ENCODE assay signal across 8 mouse cellular contexts in the genomic region with DNA sequence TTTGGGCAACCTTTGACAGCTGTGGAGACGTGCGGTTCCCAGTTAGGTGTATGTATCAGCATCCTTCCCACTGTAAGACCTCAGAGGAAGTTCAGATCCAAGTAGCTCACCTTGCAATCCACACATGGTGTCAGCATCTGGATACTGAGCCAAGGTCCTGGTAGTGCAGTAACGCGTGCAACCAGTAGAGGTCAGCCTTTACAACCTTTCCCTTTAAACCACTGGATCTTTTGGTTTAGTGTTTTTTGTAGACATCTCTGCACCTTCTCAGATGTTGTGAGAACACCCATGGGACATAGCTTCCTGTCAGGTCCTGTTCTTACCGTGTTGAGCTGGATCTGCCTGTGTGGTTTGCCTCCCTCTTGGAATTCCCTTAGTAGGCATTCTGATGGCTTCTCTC. TPM values are rescaled to one million over a fixed set of nuclear protein-coding genes. Genes with fewer than 3 reads are reported as not detected.
A peak's percentile ranks its signal among the peaks of the same experiment; 100 is the strongest.
DNase-seq lines count a peak whose midpoint lies in the region; TF ChIP-seq lines count a peak whose summit lies in the region.

No protein-coding gene starts in this region.

- no peak overlapping the region for H3K27ac ChIP-seq in bone marrow, adult 2 months (ENCODE audit: control insufficient read depth, insufficient read depth, low read depth, low read length, poor library complexity)

- WGBS in bone marrow, adult 2 months = 23% methylated on average over 5 of the region's 5 CpGs
- WGBS in lung, adult 2 months = 39% methylated on average over 5 of the region's 5 CpGs

- no peaks in the 10 kb centered on the region for H3K4me1 ChIP-seq in bone marrow, adult 2 months (ENCODE audit: control insufficient read depth, insufficient read depth, low read length)
- H3K4me1 ChIP-seq in lung, adult 2 months (ENCODE audit: control insufficient read depth, insufficient read depth, low read length) = no peaks in the 10 kb centered on the region

- peak; percentile 69 for TF ChIP-seq CTCF in bone marrow, adult 2 months (IDR thresholded peaks at IDR 0.05; ENCODE audit: control insufficient read depth, insufficient read depth, low read length)
- TF ChIP-seq CTCF in lung, adult 2 months (IDR thresholded peaks at IDR 0.05; ENCODE audit: insufficient read depth, low read length) = peak; percentile 80

- H3K4me3 ChIP-seq in bone marrow, adult 2 months (replicated peaks; ENCODE audit: control insufficient read depth, low read depth, low read length) = no peak overlapping the region
- H3K4me3 ChIP-seq in lung, adult 2 months (replicated peaks; ENCODE audit: extremely low read depth, low read depth, low read length) = no peak overlapping the region

- no peak for TF ChIP-seq POLR2A in bone marrow, adult 2 months (IDR thresholded peaks at IDR 0.05; ENCODE audit: borderline replicate concordance, control insufficient read depth, low read depth, low read length)
- no peak for TF ChIP-seq POLR2A in lung, adult 2 months (IDR thresholded peaks at IDR 0.05; ENCODE audit: borderline replicate concordance, extremely low read depth, low read depth, low read length)

- peak; percentile 21 to 37 for DNase-seq in urinary bladder, adult 18-20 months (ENCODE audit: low spot score in 2 of 2)
- no peak for DNase-seq in urinary bladder, adult 2 months (ENCODE audit: low spot score)
- peak; percentile 47 for DNase-seq in fibroblast of lung, adult 2 months (ENCODE audit: low read depth)
- peak; percentile 54 to 76 for DNase-seq in kidney, postnatal 36 days
- DNase-seq in lung, adult 2 months = peak; percentile 53
- peak; percentile 67 to 82 for DNase-seq in right cerebral cortex, adult 2 months (ENCODE audit: low spot score in 2 of 2)
- peak; percentile 33 for DNase-seq in yolk sac, embryonic 10.5 days (ENCODE audit: low spot score)

RNA-seq across cellular contexts. Expression of a gene that starts 5.1 kb away (rescaled TPM):
- polyA plus RNA-seq in urinary bladder, adult 2 months (2012; rRNA removed) = 24.4 and 26.9 TPM in 2 replicates
- polyA plus RNA-seq in bone marrow, adult 2 months (2011; ENCODE audit: insufficient read depth, insufficient read length, low replicate concordance, missing spikeins) = 11.3 and 24.0 TPM in 2 replicates
- 4.9 and 6.3 TPM in 2 replicates for polyA plus RNA-seq in lung, adult 2 months (2012; rRNA removed)

RNA-seq across cellular contexts. Expression of a gene that starts 24.8 kb away (rescaled TPM):
- polyA plus RNA-seq in urinary bladder, adult 2 months (2012; rRNA removed) = 48.5 and 55.4 TPM in 2 replicates
- 39.6 and 115 TPM in 2 replicates for polyA plus RNA-seq in bone marrow, adult 2 months (2011; ENCODE audit: insufficient read depth, insufficient read length, low replicate concordance, missing spikeins)
- polyA plus RNA-seq in lung, adult 2 months (2012; rRNA removed) = 10.6 and 16.1 TPM in 2 replicates
